Mouse (Mus musculus): Measurements from ENCODE around the gene Fbxl14. TPM values are rescaled to one million over a fixed set of nuclear protein-coding genes. Genes with fewer than 3 reads are reported as not detected.

Gene Fbxl14
- total and polyA plus RNA-seq, 3 experiments, result 58.1 to 65.4 TPM; not detected in 1

DNA sequence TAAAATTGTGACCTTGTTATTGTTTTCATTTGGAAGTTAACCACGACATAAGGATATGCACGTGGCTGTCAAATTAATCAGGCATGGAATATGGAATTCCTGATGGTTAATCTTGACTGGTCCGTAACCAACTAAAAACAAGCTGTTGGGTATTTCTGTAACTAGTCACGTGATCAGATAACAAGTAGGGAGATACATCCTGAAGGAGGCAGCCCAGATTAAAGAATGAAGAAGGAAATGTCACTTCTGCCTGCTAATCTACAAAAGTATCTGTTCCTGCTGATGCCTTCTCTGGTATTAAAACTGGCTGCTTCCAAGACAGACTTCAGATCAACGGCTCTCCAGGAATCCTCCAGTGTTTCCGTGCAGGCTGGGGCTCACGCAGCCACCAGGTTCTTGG lies 6.0 kb upstream of the Fbxl14 start:
- H3K9me3 ChIP-seq (replicated peaks; ENCODE audit: insufficient read depth, low read length), result no peaks in the 10 kb centered on the region
- H3K4me3 ChIP-seq (ENCODE audit: control insufficient read depth in 1 of 2, insufficient read depth in 1 of 2, low read depth in 2 of 2, low read length in 2 of 2), result peak overlapping the region; percentile 25 to 88
- DNase-seq (ENCODE audit: low read depth, low spot score), result no peak
- H3K9ac ChIP-seq (ENCODE audit: control insufficient read depth, low read depth, low read length, poor library complexity, severe bottlenecking), result peak overlapping the region; percentile 59
- peaks cover 1% of the 10 kb centered on the region; the same call in 1 of the 2 replicates for H3K79me2 ChIP-seq (ENCODE audit: control insufficient read depth, insufficient read depth, low read length, poor library complexity)
- peaks cover 0 to 35% of the 10 kb centered on the region in 2 experiments; a peak in 2 of 4 replicates for H3K36me3 ChIP-seq (ENCODE audit: control insufficient read depth in 1 of 2, insufficient read depth in 2 of 2, low read length in 2 of 2)
- TF ChIP-seq KAT2A (conservative IDR thresholded peaks at IDR 0.05; ENCODE audit: low read depth, low read length) (no peak), RAD21 (IDR thresholded peaks at IDR 0.05; ENCODE audit: low read depth, low read length) (no peak; the same call in 1 of the 2 replicates), CHD2 (IDR thresholded peaks at IDR 0.05; ENCODE audit: low read length) (no peak), MEF2A (IDR thresholded peaks at IDR 0.05; ENCODE audit: extremely low read depth, insufficient replicate concordance, low read depth, low read length, poor library complexity, severe bottlenecking) (no peak), POLR2AphosphoS2 (IDR thresholded peaks at IDR 0.05; ENCODE audit: low read length) (no peak), GABPA (IDR thresholded peaks at IDR 0.05; ENCODE audit: low read depth, low read length) (no peak), ZNF384 (IDR thresholded peaks at IDR 0.05; ENCODE audit: low read depth, low read length) (no peak), MAZ (IDR thresholded peaks at IDR 0.05; ENCODE audit: low read depth, low read length) (no peak), MAX (IDR thresholded peaks at IDR 0.05; ENCODE audit: low read length) (peak; percentile 77), UBTF (IDR thresholded peaks at IDR 0.05; ENCODE audit: borderline replicate concordance, insufficient read depth, low read depth, low read length) (no peak), MYC (IDR thresholded peaks at IDR 0.05; ENCODE audit: low read depth, low read length) (peak; percentile 33; the same call in 1 of the 2 replicates), CTCF (IDR thresholded peaks at IDR 0.05 in 2 of 3, conservative IDR thresholded peaks at IDR 0.05 in 1 of 3; ENCODE audit: control insufficient read depth in 1 of 3, insufficient read depth in 1 of 3, low read depth in 2 of 3, low read length in 3 of 3, poor library complexity in 1 of 3, severe bottlenecking in 1 of 3) (no peak), ETS1 (IDR thresholded peaks at IDR 0.05; ENCODE audit: low read depth, low read length) (peak; percentile 63; the same call in 1 of the 2 replicates), CHD1 (IDR thresholded peaks at IDR 0.05; ENCODE audit: low read depth, low read length) (no peak), ELF1 (IDR thresholded peaks at IDR 0.05; ENCODE audit: low read depth, low read length) (no peak), EP300 (IDR thresholded peaks at IDR 0.05; ENCODE audit: low read depth in 1 of 2, low read length in 2 of 2) (peak; percentile 61 to 65), JUND (IDR thresholded peaks at IDR 0.05; ENCODE audit: low read depth, low read length) (no peak), MXI1 (IDR thresholded peaks at IDR 0.05; ENCODE audit: low read depth, low read length) (peak; percentile 82), GATA1 (IDR thresholded peaks at IDR 0.05; ENCODE audit: low read depth, low read length) (peak; percentile 75), USF1 (IDR thresholded peaks at IDR 0.05; ENCODE audit: low read depth, low read length) (peak; percentile 94), SMC3 (IDR thresholded peaks at IDR 0.05; ENCODE audit: low read depth, low read length) (no peak), SIN3A (IDR thresholded peaks at IDR 0.05; ENCODE audit: low read length) (peak; percentile 79), HCFC1 (IDR thresholded peaks at IDR 0.05; ENCODE audit: low read depth, low read length) (peak; percentile 41; the same call in 1 of the 2 replicates), E2F4 (IDR thresholded peaks at IDR 0.05; ENCODE audit: borderline replicate concordance, low read depth, low read length) (no peak), ZC3H11A (IDR thresholded peaks at IDR 0.05; ENCODE audit: low read depth, low read length) (no peak), TAL1 (IDR thresholded peaks at IDR 0.05; ENCODE audit: low read length) (peak; percentile 45; the same call in 1 of the 2 replicates), MAFK (IDR thresholded peaks at IDR 0.05; ENCODE audit: borderline replicate concordance, low read depth, low read length) (no peak), MYB (IDR thresholded peaks at IDR 0.05; ENCODE audit: low read depth, low read length) (peak; percentile 34; the same call in 1 of the 2 replicates), POLR2A (IDR thresholded peaks at IDR 0.05; ENCODE audit: control insufficient read depth in 1 of 2, insufficient read depth in 1 of 2, low read depth in 1 of 2, low read length in 2 of 2, poor library complexity in 1 of 2) (0 out of 4 replicates have a peak, but pooled peaks of 1 of the 2 experiments have one; percentile 33), USF2 (IDR thresholded peaks at IDR 0.05; ENCODE audit: borderline replicate concordance in 1 of 2, insufficient read depth in 1 of 2, low read depth in 1 of 2, low read length in 2 of 2) (peak; percentile 63 to 79; a peak in 3 of 4 replicates), TBP (IDR thresholded peaks at IDR 0.05; ENCODE audit: low read depth, low read length) (peak; percentile 81), ZKSCAN1 (IDR thresholded peaks at IDR 0.05; ENCODE audit: low read depth, low read length) (no peak), BHLHE40 (IDR thresholded peaks at IDR 0.05; ENCODE audit: borderline replicate concordance, low read depth, low read length) (peak; percentile 95), RCOR1 (IDR thresholded peaks at IDR 0.05; ENCODE audit: low read depth, low read length) (no peak), ZMIZ1 (IDR thresholded peaks at IDR 0.05; ENCODE audit: low read depth, low read length) (no peak), TCF12 (IDR thresholded peaks at IDR 0.05; ENCODE audit: low read depth, low read length) (peak; percentile 53)
- H3K27ac ChIP-seq (ENCODE audit: control insufficient read depth, low read depth, low read length), result peak overlapping the region; percentile 68
- no peaks in the 10 kb centered on the region for H3K27me3 ChIP-seq (ENCODE audit: control insufficient read depth in 1 of 2, insufficient read depth in 2 of 2, low read length in 2 of 2)
- H3K4me1 ChIP-seq (ENCODE audit: control insufficient read depth in 1 of 2, insufficient read depth in 2 of 2, low read length in 2 of 2), result peaks cover 19 to 40% of the 10 kb centered on the region in 2 experiments

Measured in MEL (cell line).